In the genomic region with DNA sequence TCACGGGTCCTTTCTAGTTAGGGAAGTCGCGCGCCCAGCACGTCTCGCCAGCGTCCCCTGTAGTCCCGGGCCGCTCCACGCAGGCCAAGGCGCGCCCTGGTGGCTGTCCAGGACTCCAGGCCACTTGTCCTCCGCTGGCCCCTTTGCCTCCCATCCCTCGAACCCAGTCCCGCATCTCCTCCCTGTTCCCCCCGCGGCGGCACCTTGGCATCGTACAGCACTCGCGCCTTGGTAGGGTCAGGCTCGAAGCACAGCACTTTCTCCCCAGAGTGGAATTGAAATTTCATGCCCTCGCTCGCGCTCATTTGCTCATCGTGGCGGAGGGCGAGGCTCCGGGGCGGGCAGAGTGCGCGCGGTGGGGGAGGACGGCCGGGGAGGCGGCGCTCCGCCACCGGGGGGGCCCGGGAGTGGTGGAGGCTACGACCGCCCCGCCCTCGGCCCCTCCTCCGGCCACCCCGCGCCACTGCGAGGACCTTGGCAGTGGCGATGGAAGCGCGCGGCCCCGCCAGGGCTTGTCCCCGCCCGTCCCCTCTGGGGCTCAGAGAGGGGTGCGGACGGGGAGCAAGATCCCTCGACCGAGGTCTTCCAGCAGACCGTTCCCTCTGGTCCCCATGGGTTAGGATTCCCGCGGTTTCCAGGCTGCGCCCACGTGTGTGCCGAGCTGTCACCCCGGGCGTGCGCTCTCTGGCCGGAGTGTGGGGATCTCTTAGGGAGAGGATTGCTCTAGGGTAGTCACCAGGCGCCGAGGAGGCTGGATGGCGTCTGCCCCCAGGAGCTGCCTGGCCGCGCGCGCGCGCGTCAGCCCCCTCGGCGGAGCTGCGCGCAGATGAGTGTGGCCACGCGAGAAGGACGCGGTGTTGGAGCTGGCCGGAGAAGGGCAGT, we compare ENCODE assay signal across 7 mouse cellular contexts. TPM values are rescaled to one million over a fixed set of nuclear protein-coding genes. Genes with fewer than 3 reads are reported as not detected.
A peak's percentile ranks its signal among the peaks of the same experiment; 100 is the strongest.
DNase-seq lines count a peak whose midpoint lies in the region; ATAC-seq lines count a peak whose summit lies in the region.

A gene (minus strand): TSS at position 374 of the 882 bp plus-strand sequence.

- peaks cover 61% of the 10 kb centered on the region for H3K27me3 ChIP-seq in embryonic facial prominence, embryonic 10.5 days (replicated peaks; ENCODE audit: low read depth, poor library complexity, severe bottlenecking)
- no peaks in the 10 kb centered on the region for H3K27me3 ChIP-seq in midbrain, embryonic 11.5 days (ENCODE audit: control insufficient read depth, insufficient read depth, low read length)

- H3K9me3 ChIP-seq in embryonic facial prominence, embryonic 10.5 days, result peaks cover 6% of the 10 kb centered on the region; the same call in 1 of the 2 replicates
- no peaks in the 10 kb centered on the region for H3K9me3 ChIP-seq in midbrain, embryonic 11.5 days (ENCODE audit: control insufficient read depth, low read length)

- peak within 1 kb of the TSS; percentile 63 for H3K4me3 ChIP-seq in embryonic facial prominence, embryonic 10.5 days
- peak within 1 kb of the TSS; percentile 46 for H3K4me3 ChIP-seq in midbrain, embryonic 11.5 days (ENCODE audit: low read depth, low read length)

- peak; percentile 73 for ATAC-seq in granulocyte monocyte progenitor cell, adult 5-6 weeks (replicated peaks; ENCODE audit: poor library complexity, severe bottlenecking)
- ATAC-seq in midbrain, embryonic 11.5 days (ENCODE audit: low FRiP score), result peak; percentile 92

- DNase-seq in adrenal gland, postnatal 14 days, result peak; percentile 93
- DNase-seq in embryonic facial prominence, embryonic 10.5 days (ENCODE audit: low spot score), result peak; percentile 85
- peak; percentile 81 for DNase-seq in kidney, adult 11 months
- DNase-seq in left cerebral cortex, postnatal 4 days, result peak; percentile 86
- peak; percentile 95 for DNase-seq in midbrain, embryonic 11.5 days (ENCODE audit: low spot score, missing footprints)
- peak; percentile 74 for DNase-seq in right cerebral cortex, postnatal 4 days

- H3K27ac ChIP-seq in embryonic facial prominence, embryonic 10.5 days (replicated peaks), result peak within 1 kb of the TSS; percentile 88
- peak within 1 kb of the TSS; percentile 80 for H3K27ac ChIP-seq in midbrain, embryonic 11.5 days (ENCODE audit: low read depth, low read length)

- H3K4me2 ChIP-seq in midbrain, embryonic 11.5 days, result peak within 1 kb of the TSS; percentile 59

- WGBS in embryonic facial prominence, embryonic 10.5 days, result 21% methylated on average over 88 of the region's 88 CpGs
- WGBS in midbrain, embryonic 11.5 days, result 22% methylated on average over 81 of the region's 88 CpGs

- no peaks in the 10 kb centered on the region for H3K4me1 ChIP-seq in embryonic facial prominence, embryonic 10.5 days
- H3K4me1 ChIP-seq in midbrain, embryonic 11.5 days (ENCODE audit: control insufficient read depth, insufficient read depth, low read length), result no peaks in the 10 kb centered on the region

- peak within 1 kb of the TSS; percentile 68 for H3K9ac ChIP-seq in midbrain, embryonic 11.5 days (ENCODE audit: low read length)

- intact Hi-C loops in left cerebral cortex, postnatal 4 days (cut with DNase I), result loop anchor here (10.0 kb wide), 1 partner anchor 621 kb away; no protein-coding TSS in a partner anchor

- H3K36me3 ChIP-seq in embryonic facial prominence, embryonic 10.5 days (replicated peaks), result peaks cover 16% of the 10 kb centered on the region
- H3K36me3 ChIP-seq in midbrain, embryonic 11.5 days (ENCODE audit: control insufficient read depth, insufficient read depth, low read length), result no peaks in the 10 kb centered on the region

RNA-seq across cellular contexts. Expression of the gene that starts here (rescaled TPM):
- 43.0 and 47.1 TPM in 2 replicates for total RNA-seq in adrenal gland, postnatal 14 days (2021)
- polyA plus RNA-seq in embryonic facial prominence, embryonic 10.5 days (2016; fragmentation: Nextera tagmentation; extraction: Ambion mirVana), result 28.5 and 29.0 TPM in 2 replicates
- total RNA-seq in granulocyte monocyte progenitor cell, adult 5-6 weeks (2014; fragmentation: Nextera tagmentation), result 46.2 and 59.3 TPM in 2 replicates
- 77.7 and 126 TPM in 2 replicates for total RNA-seq in granulocyte monocyte progenitor cell, adult 5-6 weeks (2017)
- total RNA-seq in left cerebral cortex, postnatal 4 days (2021), result 10 to 100 TPM; 20.8 to 23.9 TPM
- polyA plus RNA-seq in midbrain, embryonic 11.5 days (2014; fragmentation: Nextera tagmentation; extraction: Ambion mirVana), result 35.7 and 40.7 TPM in 2 replicates

Comparison
In these comparisons a context has a peak if more than half of its experiments do, and no peak if none do; other contexts are left out.
1. Peak in every context shown above with its lines: DNase-seq, ATAC-seq, H3K4me3 ChIP-seq and H3K27ac ChIP-seq.